Mouse (Mus musculus) brain, embryonic 14.5 days (tissue): Measurements from ENCODE around the gene Cep68.

Experiments
- CTCF ChIP-seq: fragments of 200-500 bp; IDR thresholded peaks from 2 replicates; pipeline ENCODE4 v1.5.1; 2012; ENCODE audit warnings: inconsistent platforms, mild to moderate bottlenecking, moderate library complexity, borderline replicate concordance; ENCODE audit not compliant: insufficient read depth, insufficient read length; ENCODE audit errors: extremely low read depth
- POLR2A ChIP-seq: fragments of 200-500 bp; IDR thresholded peaks from 2 replicates; pipeline ENCODE4 v1.6.1; 2012; ENCODE audit warnings: mild to moderate bottlenecking, inconsistent platforms, borderline replicate concordance; ENCODE audit not compliant: poor library complexity, insufficient read depth, insufficient read length, severe bottlenecking; ENCODE audit errors: extremely low read depth

DNA sequence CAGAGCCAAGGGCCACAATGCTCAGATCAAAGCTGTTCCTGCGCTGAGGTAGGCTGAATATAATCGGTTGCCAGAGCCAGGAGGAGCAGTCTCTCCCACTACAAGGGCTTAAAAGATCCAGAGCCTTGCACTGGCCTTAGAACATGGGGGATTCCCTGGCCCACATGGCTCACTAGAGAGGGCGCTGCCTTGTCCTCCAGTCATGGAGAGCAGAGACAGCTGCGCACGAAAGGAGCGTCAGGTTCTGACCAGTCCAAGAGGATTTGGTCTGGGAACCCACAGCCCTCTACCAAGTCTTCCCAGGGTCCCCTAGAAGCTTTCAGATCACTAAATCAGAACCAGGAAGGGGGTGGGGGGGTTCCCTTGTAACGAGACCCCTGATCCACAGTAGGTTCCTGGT lies 7.9 kb downstream of the Cep68 start:
- TF ChIP-seq CTCF = no peak
- TF ChIP-seq POLR2A = no peak
